Mouse (Mus musculus) intestine, postnatal 0 days (tissue): ENCODE data around the gene Lcat. TPM values are rescaled to one million over a fixed set of nuclear protein-coding genes. Genes with fewer than 3 reads are reported as not detected.

Source experiments
- ATAC-seq: fragments of 200-750 bp; cut with Nextera tagmentation; 2 replicates; pipeline ENCODE4 v1.8.0; 2017; ENCODE audit warnings: mild to moderate bottlenecking, moderate TSS enrichment, moderate library complexity
- H3K27ac ChIP-seq: fragments of 300-500 bp; sonication (generic); 2 replicates; pipeline ENCODE4 v1.5.1; 2014; ENCODE audit warnings: mild to moderate bottlenecking, low read depth, low read length, moderate library complexity
- H3K27me3 ChIP-seq: fragments of 300-500 bp; sonication (generic); replicated peaks from 2 replicates; pipeline ENCODE4 v1.6.1; 2014; ENCODE audit warnings: low read length, mixed read lengths; ENCODE audit not compliant: control insufficient read depth, insufficient read depth
- H3K36me3 ChIP-seq: fragments of 300-500 bp; sonication (generic); 2 replicates; pipeline ENCODE4 v1.6.1; 2014; ENCODE audit warnings: mild to moderate bottlenecking, moderate library complexity; ENCODE audit not compliant: control insufficient read depth, insufficient read depth
- H3K4me1 ChIP-seq: fragments of 300-500 bp; sonication (generic); replicated peaks from 2 replicates; pipeline ENCODE4 v1.6.1; 2014; ENCODE audit warnings: antibody characterized with exemption, low read length, mixed read lengths; ENCODE audit not compliant: control insufficient read depth, insufficient read depth
- H3K4me2 ChIP-seq: fragments of 300-500 bp; sonication (generic); replicated peaks from 2 replicates; pipeline ENCODE4 v1.6.1; 2014; ENCODE audit warnings: low read depth, mild to moderate bottlenecking, moderate library complexity
- H3K4me3 ChIP-seq: fragments of 300-500 bp; sonication (generic); 2 replicates; pipeline ENCODE4 v1.5.1; 2014; ENCODE audit warnings: low read depth, low read length
- H3K9ac ChIP-seq: fragments of 300-500 bp; sonication (generic); 2 replicates; pipeline ENCODE4 v1.6.1; 2014; ENCODE audit warnings: mild to moderate bottlenecking, low read depth, low read length
- H3K9me3 ChIP-seq: fragments of 300-500 bp; sonication (generic); 2 replicates; pipeline ENCODE4 v1.6.1; 2016; ENCODE audit warnings: mixed run types; ENCODE audit not compliant: control insufficient read depth
- CTCF ChIP-seq: sonication (generic); IDR thresholded peaks from 2 replicates; pipeline ENCODE4 v1.5.1; 2016; ENCODE audit warnings: low read depth, mild to moderate bottlenecking, control low read depth, antibody characterized with exemption, moderate library complexity
- WGBS: fragments of 180-500 bp; shearing (Covaris S2); extraction: QIAGEN DNeasy Blood & Tissue Kit; methylation state at CpG from one replicate; pipeline ENCODE4 v1.1.7; 2014; 5-methylcytosine and 5-hydroxymethylcytosine counted together
- polyA plus RNA-seq: library from polyadenylated mRNA; unstranded; fragments of >200 nt; fragmentation: Nextera tagmentation; extraction: Ambion mirVana; gene quantifications from 2 replicates; pipeline ENCODE4 v1.2.1, GENCODE M21; 2015

Gene Lcat
- polyA plus RNA-seq, 1 experiment from 2014 or later = 0.20 TPM

GRCm38 (mm10) chr8:105937496-105938305 is 5.5 kb downstream of the Lcat start:
- peak overlapping the region; percentile 92 for H3K4me2 ChIP-seq
- H3K27ac ChIP-seq = peak overlapping the region; percentile 85
- 0 out of 2 replicates have a peak, but pooled peaks have one; percentile 2 for TF ChIP-seq CTCF
- peak overlapping the region; percentile 93 for H3K4me3 ChIP-seq
- no peaks in the 10 kb centered on the region for H3K4me1 ChIP-seq
- no peaks in the 10 kb centered on the region for H3K9me3 ChIP-seq
- peak overlapping the region; percentile 74 for H3K9ac ChIP-seq
- peaks cover 23% of the 10 kb centered on the region; the same call in 1 of the 2 replicates for H3K36me3 ChIP-seq
- ATAC-seq = peak; percentile 41
- under 1% methylated on average over 33 of the region's 33 CpGs for WGBS
- H3K27me3 ChIP-seq = no peaks in the 10 kb centered on the region

- Histone ChIP-seq H3K36me3 (peaks cover 30% of the 10 kb centered on the region; the same call in 1 of the 2 replicates), H3K4me2 (peak overlapping the region; percentile 92), H3K9ac (peak overlapping the region; percentile 74), H3K9me3 (no peaks in the 10 kb centered on the region), H3K4me3 (peak overlapping the region; percentile 93), H3K27me3 (no peaks in the 10 kb centered on the region), H3K27ac (peak overlapping the region; percentile 85), H3K4me1 (no peaks in the 10 kb centered on the region)
- peak; percentile 27; the same call in 1 of the 2 replicates for TF ChIP-seq CTCF
- under 1% methylated on average over 30 of the region's 30 CpGs for WGBS
- peak; percentile 76 for ATAC-seq
These were observed 6.2 kb downstream of the Lcat start for GRCm38 (mm10) chr8:105936866-105937475.

GRCm38 (mm10) chr8:105935863-105936603 is 7.1 kb downstream of the Lcat start:
- no peak overlapping the region for H3K27ac ChIP-seq
- H3K4me1 ChIP-seq = no peaks in the 10 kb centered on the region
- TF ChIP-seq CTCF = no peak
- H3K36me3 ChIP-seq = peaks cover 36% of the 10 kb centered on the region; the same call in 1 of the 2 replicates
- peak overlapping the region; percentile 92; the same call in 1 of the 2 replicates for H3K4me2 ChIP-seq
- no peaks in the 10 kb centered on the region for H3K27me3 ChIP-seq
- no peak for ATAC-seq
- no peaks in the 10 kb centered on the region for H3K9me3 ChIP-seq
- 0 out of 2 replicates have a peak overlapping the region, but pooled peaks have one; percentile 74 for H3K9ac ChIP-seq
- no peak overlapping the region for H3K4me3 ChIP-seq
- 39% methylated on average over 7 of the region's 7 CpGs for WGBS

- H3K27me3 ChIP-seq = no peaks in the 10 kb centered on the region
- H3K4me3 ChIP-seq = no peak overlapping the region
- H3K9ac ChIP-seq = no peak overlapping the region
- H3K27ac ChIP-seq = no peak overlapping the region
- H3K9me3 ChIP-seq = no peaks in the 10 kb centered on the region
- no peak for TF ChIP-seq CTCF
- no peaks in the 10 kb centered on the region for H3K4me1 ChIP-seq
- no peak overlapping the region for H3K4me2 ChIP-seq
- ATAC-seq = no peak
- H3K36me3 ChIP-seq = peaks cover 40% of the 10 kb centered on the region; the same call in 1 of the 2 replicates
- WGBS = 80% methylated on average over 6 of the region's 6 CpGs
These were observed 8.1 kb downstream of the Lcat start for GRCm38 (mm10) chr8:105935105-105935504.

- Histone ChIP-seq H3K4me3 (no peak within 1 kb of the TSS), H3K27me3 (no peaks in the 10 kb centered on the region), H3K36me3 (peaks cover 49% of the 10 kb centered on the region; the same call in 1 of the 2 replicates), H3K9me3 (no peaks in the 10 kb centered on the region), H3K9ac (no peak within 1 kb of the TSS), H3K4me1 (no peaks in the 10 kb centered on the region), H3K4me2 (no peak within 1 kb of the TSS), H3K27ac (no peak within 1 kb of the TSS)
- WGBS = 95% methylated on average over 2 of the region's 2 CpGs
- no peak for TF ChIP-seq CTCF
- no peak for ATAC-seq
These were observed 9.4 kb downstream of the Lcat start, which contains the start of gene Ctrl for GRCm38 (mm10) chr8:105933762-105934161. Gene Ctrl, minus strand, starts transcription at chr8:105933862.

- 91% methylated on average over 11 of the region's 11 CpGs for WGBS
- no peaks in the 10 kb centered on the region for H3K9me3 ChIP-seq
These were observed 10.7 kb downstream of the Lcat start for GRCm38 (mm10) chr8:105932525-105932924.

More at GRCm38 (mm10) chr8:105932525-105932924, 10.7 kb downstream of the Lcat start:
- H3K27ac ChIP-seq = no peak overlapping the region
- no peak overlapping the region for H3K4me3 ChIP-seq
- no peak overlapping the region for H3K9ac ChIP-seq
- TF ChIP-seq CTCF = no peak
- H3K4me1 ChIP-seq = no peaks in the 10 kb centered on the region
- no peaks in the 10 kb centered on the region for H3K27me3 ChIP-seq
- no peak overlapping the region for H3K4me2 ChIP-seq
- no peak for ATAC-seq
- peaks cover 49% of the 10 kb centered on the region; the same call in 1 of the 2 replicates for H3K36me3 ChIP-seq
